Mouse (Mus musculus) forebrain, postnatal 0 days (tissue): ENCODE data around the gene Ap2a1. TPM values are rescaled to one million over a fixed set of nuclear protein-coding genes. Genes with fewer than 3 reads are reported as not detected.

Source experiments
- ATAC-seq: fragments of 200-750 bp; cut with Nextera tagmentation; 2 replicates; pipeline ENCODE4 v1.8.0; 2017; ENCODE audit warnings: mild to moderate bottlenecking, moderate library complexity
- DNase-seq: peaks from one replicate; pipeline ENCODE4 v3.0.0-alpha.2; 2015
- H3K27ac ChIP-seq: fragments of 300-500 bp; sonication (generic); 2 replicates; pipeline ENCODE4 v1.5.1; 2014; ENCODE audit warnings: low read depth, mild to moderate bottlenecking, antibody characterized with exemption, low read length, moderate library complexity, mixed read lengths
- H3K27me3 ChIP-seq: fragments of 300-500 bp; sonication (generic); 2 replicates; pipeline ENCODE4 v1.6.1; 2014; ENCODE audit warnings: mild to moderate bottlenecking, low read length, mixed read lengths; ENCODE audit not compliant: insufficient read depth
- H3K36me3 ChIP-seq: fragments of 300-500 bp; sonication (generic); 2 replicates; pipeline ENCODE4 v1.6.1; 2014; ENCODE audit warnings: mild to moderate bottlenecking, moderate library complexity; ENCODE audit not compliant: insufficient read depth
- H3K4me1 ChIP-seq: fragments of 300-500 bp; sonication (generic); 2 replicates; pipeline ENCODE4 v1.6.1; 2014; ENCODE audit warnings: antibody characterized with exemption; ENCODE audit not compliant: insufficient read depth
- H3K4me2 ChIP-seq: fragments of 300-500 bp; sonication (generic); 2 replicates; pipeline ENCODE4 v1.6.1; 2014; ENCODE audit warnings: low read depth, mild to moderate bottlenecking, moderate library complexity
- H3K4me3 ChIP-seq: fragments of 300-500 bp; sonication (generic); 2 replicates; pipeline ENCODE4 v1.5.1; 2014; ENCODE audit warnings: low read depth, low read length, mixed read lengths
- H3K9ac ChIP-seq: fragments of 300-500 bp; sonication (generic); 2 replicates; pipeline ENCODE4 v1.6.1; 2014; ENCODE audit warnings: mild to moderate bottlenecking
- H3K9me3 ChIP-seq: fragments of 300-500 bp; sonication (generic); 2 replicates; pipeline ENCODE4 v1.6.1; 2016; ENCODE audit warnings: low read length
- CTCF ChIP-seq: sonication (generic); IDR thresholded peaks from 2 replicates; pipeline ENCODE4 v1.5.1; 2016; ENCODE audit warnings: antibody characterized with exemption, control low read depth, low read depth
- WGBS: fragments of 180-500 bp; shearing (Covaris S2); extraction: QIAGEN DNeasy Blood & Tissue Kit; methylation state at CpG from one replicate; pipeline ENCODE4 v1.1.7; 2014; 5-methylcytosine and 5-hydroxymethylcytosine counted together
- polyA plus RNA-seq: library from polyadenylated mRNA; unstranded; fragments of >200 nt; fragmentation: Nextera tagmentation; extraction: Ambion mirVana; gene quantifications from 2 replicates; pipeline ENCODE4 v1.2.1, GENCODE M21; 2015
- total RNA-seq: library from RNA; depleted of rRNA; stranded (reverse); fragments of >200 nt; gene quantifications from 2 replicates; pipeline ENCODE4 v1.2.3, GENCODE M21; 2014

The Ap2a1 gene
- total and polyA plus RNA-seq, 2 experiments from 2014 or later, result 113 to 175 TPM

DNA sequence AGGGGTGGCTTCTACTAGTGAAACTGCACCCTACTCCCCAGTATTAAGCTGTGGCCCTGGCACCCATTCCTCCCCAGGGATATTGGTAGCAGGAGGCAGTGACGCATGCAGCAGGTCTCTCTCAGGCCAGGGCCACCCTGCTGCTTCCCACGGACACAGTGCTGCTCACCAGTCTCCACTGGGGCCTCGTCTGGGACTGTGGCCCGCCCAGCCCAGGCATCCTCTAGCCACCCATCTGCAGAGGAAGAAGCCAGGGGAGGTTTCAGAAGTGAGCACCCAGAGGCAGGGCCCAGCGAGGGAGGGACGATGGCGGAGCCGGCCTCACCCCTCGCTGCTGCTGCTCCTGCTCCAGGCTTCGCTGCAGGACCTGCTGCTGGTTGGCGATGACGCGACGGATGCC, 66.1 kb downstream of the Ap2a1 start:
- ATAC-seq (no peak), DNase-seq (no peak)
- H3K36me3 ChIP-seq, result peaks cover 52% of the 10 kb centered on the region
- no peak overlapping the region for H3K4me3 ChIP-seq
- no peak for TF ChIP-seq CTCF
- H3K27ac ChIP-seq, result no peak overlapping the region
- 86% methylated on average over 14 of the region's 14 CpGs for WGBS
- H3K4me2 ChIP-seq, result no peak overlapping the region
- H3K4me1 ChIP-seq, result peaks cover 13% of the 10 kb centered on the region
- no peaks in the 10 kb centered on the region for H3K27me3 ChIP-seq
- no peaks in the 10 kb centered on the region for H3K9me3 ChIP-seq
- H3K9ac ChIP-seq, result no peak overlapping the region

DNA sequence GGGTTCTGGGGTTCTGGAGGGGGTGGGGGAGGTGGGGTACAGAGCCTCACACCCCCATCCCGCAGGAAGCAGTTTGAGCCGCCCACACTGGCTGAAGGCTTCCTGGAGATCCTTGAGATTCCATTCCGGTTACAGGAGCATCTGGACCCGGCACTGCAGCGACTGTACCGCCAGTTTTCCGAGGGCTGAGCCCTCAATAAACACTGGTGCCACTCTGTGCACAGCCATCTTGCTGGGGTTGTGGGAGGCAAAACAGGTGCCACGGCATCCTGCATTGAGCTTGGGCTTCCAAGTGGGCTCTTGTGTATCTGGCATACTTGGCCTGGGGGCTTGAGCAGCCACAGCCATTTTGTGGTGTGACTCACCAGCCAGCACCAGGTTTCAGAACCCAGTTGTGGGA, 66.9 kb downstream of the Ap2a1 start:
- DNase-seq (no peak), ATAC-seq (no peak)
- peaks cover 52% of the 10 kb centered on the region for H3K36me3 ChIP-seq
- no peak overlapping the region for H3K4me2 ChIP-seq
- peaks cover 12% of the 10 kb centered on the region for H3K4me1 ChIP-seq
- no peak for TF ChIP-seq CTCF
- 76% methylated on average over 8 of the region's 8 CpGs for WGBS
- H3K27me3 ChIP-seq, result no peaks in the 10 kb centered on the region
- H3K27ac ChIP-seq, result no peak overlapping the region
- no peak overlapping the region for H3K9ac ChIP-seq
- H3K4me3 ChIP-seq, result no peak overlapping the region
- H3K9me3 ChIP-seq, result no peaks in the 10 kb centered on the region

- no peaks in the 10 kb centered on the region for H3K27me3 ChIP-seq
- peaks cover 52% of the 10 kb centered on the region for H3K36me3 ChIP-seq
- TF ChIP-seq CTCF, result no peak
- ATAC-seq, result no peak
- H3K9ac ChIP-seq, result no peak overlapping the region
- no peak overlapping the region for H3K27ac ChIP-seq
- H3K4me3 ChIP-seq, result no peak overlapping the region
- no peak for DNase-seq
- peaks cover 6% of the 10 kb centered on the region for H3K4me1 ChIP-seq
- H3K4me2 ChIP-seq, result no peak overlapping the region
- no peaks in the 10 kb centered on the region for H3K9me3 ChIP-seq
- WGBS, result 78% methylated on average over 14 of the region's 14 CpGs
Observed at GRCm38 (mm10) chr7:44861429-44861816, 67.9 kb downstream of the Ap2a1 start.

GRCm38 (mm10) chr7:44860576-44861428, 68.5 kb downstream of the Ap2a1 start:
- Histone ChIP-seq H3K9ac (no peak overlapping the region), H3K4me1 (peaks cover 6% of the 10 kb centered on the region), H3K27ac (peak overlapping the region; percentile 29; the same call in 1 of the 2 replicates), H3K4me2 (no peak overlapping the region), H3K36me3 (peaks cover 52% of the 10 kb centered on the region), H3K9me3 (no peaks in the 10 kb centered on the region), H3K4me3 (no peak overlapping the region), H3K27me3 (no peaks in the 10 kb centered on the region)
- ATAC-seq (peak; percentile 51), DNase-seq (peak; percentile 75)
- peak; percentile 89 for TF ChIP-seq CTCF
- WGBS, result 53% methylated on average over 22 of the region's 22 CpGs

- Histone ChIP-seq H3K9me3 (no peaks in the 10 kb centered on the region), H3K27me3 (no peaks in the 10 kb centered on the region), H3K4me3 (no peak overlapping the region), H3K4me1 (peaks cover 6% of the 10 kb centered on the region), H3K27ac (no peak overlapping the region), H3K4me2 (no peak overlapping the region), H3K9ac (no peak overlapping the region), H3K36me3 (peaks cover 43% of the 10 kb centered on the region)
- no peak for TF ChIP-seq CTCF
- ATAC-seq, result no peak
- no peak for DNase-seq
- 88% methylated on average over 11 of the region's 11 CpGs for WGBS
Observed at GRCm38 (mm10) chr7:44859896-44860295, 69.4 kb downstream of the Ap2a1 start.

- H3K9me3 ChIP-seq, result no peaks in the 10 kb centered on the region
- no peaks in the 10 kb centered on the region for H3K27me3 ChIP-seq
- DNase-seq, result no peak
- peaks cover 27% of the 10 kb centered on the region for H3K36me3 ChIP-seq
- peak overlapping the region; percentile 85 for H3K9ac ChIP-seq
- 29% methylated on average over 8 of the region's 8 CpGs for WGBS
- H3K4me2 ChIP-seq, result peak overlapping the region; percentile 88
- no peak for ATAC-seq
- peaks cover 6% of the 10 kb centered on the region for H3K4me1 ChIP-seq
- H3K27ac ChIP-seq, result peak overlapping the region; percentile 90; the same call in 1 of the 2 replicates
- no peak for TF ChIP-seq CTCF
- H3K4me3 ChIP-seq, result peak overlapping the region; percentile 66
Observed at GRCm38 (mm10) chr7:44857905-44858304, 71.4 kb downstream of the Ap2a1 start.

DNA sequence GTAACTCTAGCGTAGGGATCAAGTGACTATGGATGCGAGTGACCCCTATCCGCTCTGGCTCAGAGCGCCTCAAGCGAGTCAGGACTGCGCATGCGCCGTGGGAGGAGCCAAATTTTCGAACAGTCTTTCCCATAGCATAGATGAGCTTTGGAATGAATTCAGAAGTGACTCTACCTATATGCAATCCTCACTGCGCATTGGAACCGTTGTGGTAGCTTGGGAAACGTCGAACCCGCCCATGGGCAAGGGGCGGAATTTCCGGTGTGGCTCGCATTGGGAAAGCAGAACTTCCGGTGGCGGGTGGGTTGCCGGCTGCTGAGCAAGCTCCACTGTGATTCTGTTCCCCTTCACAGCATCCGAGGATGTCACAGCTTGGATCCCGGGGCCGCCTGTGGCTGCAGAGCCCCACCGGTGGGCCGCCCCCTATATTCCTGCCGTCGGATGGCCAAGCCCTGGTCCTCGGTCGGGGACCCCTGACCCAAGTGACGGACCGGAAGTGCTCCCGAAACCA, 72.2 kb downstream of the Ap2a1 start, which contains the start of gene Pnkp:
TSS of gene Pnkp (plus strand) at position 98 of the 511 bp plus-strand sequence.
- Histone ChIP-seq H3K9ac (peak within 1 kb of the TSS; percentile 85), H3K36me3 (peaks cover 23% of the 10 kb centered on the region), H3K9me3 (no peaks in the 10 kb centered on the region), H3K27me3 (no peaks in the 10 kb centered on the region), H3K27ac (peak within 1 kb of the TSS; percentile 90), H3K4me2 (peak within 1 kb of the TSS; percentile 88), H3K4me1 (peaks cover 6% of the 10 kb centered on the region), H3K4me3 (peak within 1 kb of the TSS; percentile 66)
- TF ChIP-seq CTCF, result peak; percentile 16; the same call in 1 of the 2 replicates
- peak; percentile 83 for ATAC-seq
- DNase-seq, result peak; percentile 95
- under 1% methylated on average over 32 of the region's 32 CpGs for WGBS
